Mouse (Mus musculus): ENCODE measurements at regions not wholly inside any gene's neighbourhood (a gene's known extent, or its start where the extent isn't known, plus 50 kb on each side); places are given as distances from the start of the nearest gene placed in this dataset.

DNA sequence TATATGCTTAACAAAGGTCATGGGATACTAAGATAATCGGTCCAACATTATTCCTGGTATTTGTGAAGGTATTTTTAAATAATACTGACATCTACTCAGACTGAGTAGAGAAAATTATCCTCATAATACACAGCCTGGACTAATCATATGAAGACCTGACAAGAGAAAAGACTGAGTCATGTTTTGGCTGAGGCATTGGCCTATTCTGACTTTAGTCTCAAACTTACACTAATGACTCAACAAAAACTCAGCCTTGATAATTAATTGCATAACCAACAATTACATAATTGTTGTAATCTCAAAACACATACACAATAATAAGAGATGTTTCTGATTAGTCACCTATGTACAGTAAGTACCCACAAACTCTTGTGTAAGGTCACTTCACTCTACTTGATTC lies 300.3 kb upstream of the Gm10306 start:
- H3K4me3 ChIP-seq (replicated peaks in 1 of 3; ENCODE audit: low read depth in 2 of 3, low read length in 2 of 3, poor library complexity in 1 of 3) = no peak overlapping the region
- dilution Hi-C loops (cut with MboI; ENCODE audit: extremely low pct_ligation_motif_present, extremely low pct_unique_long_range_greater_than_20kb, low sequenced_read_pairs) (no loop called here), in situ Hi-C loops (cut with MboI; ENCODE audit: low pct_ligation_motif_present, low pct_unique_long_range_greater_than_20kb, low sequenced_read_pairs) (no loop called here)
- H3K36me3 ChIP-seq (replicated peaks in 1 of 2; ENCODE audit: control insufficient read depth in 1 of 2, insufficient read depth in 1 of 2, low read length in 1 of 2) = peaks cover 0 to 2% of the 10 kb centered on the region in 2 experiments
- H3K27ac ChIP-seq (ENCODE audit: insufficient read depth, low read depth) = no peak overlapping the region
- H3K9me3 ChIP-seq (replicated peaks; ENCODE audit: low read length) = no peaks in the 10 kb centered on the region
- no peaks in the 10 kb centered on the region for H3K27me3 ChIP-seq (replicated peaks)
- DNase-seq (ENCODE audit: extremely low read depth) = no peak
- no peak overlapping the region for H3K9ac ChIP-seq (ENCODE audit: insufficient read depth, low read depth)
- H3K79me2 ChIP-seq (replicated peaks; ENCODE audit: control insufficient read depth, extremely low read depth, insufficient read depth, poor library complexity, severe bottlenecking) = no peaks in the 10 kb centered on the region
- H3K4me2 ChIP-seq (ENCODE audit: insufficient read depth, low read depth, poor library complexity, severe bottlenecking) = no peak overlapping the region
- no peaks in the 10 kb centered on the region for H3K4me1 ChIP-seq (ENCODE audit: control insufficient read depth in 1 of 2, insufficient read depth in 2 of 2)
- no peak for TF ChIP-seq TCF12 (IDR thresholded peaks at IDR 0.05; ENCODE audit: low read depth, low read length)
- TF ChIP-seq EP300 (IDR thresholded peaks at IDR 0.05; ENCODE audit: low read length) = no peak
- TF ChIP-seq JUND (conservative IDR thresholded peaks at IDR 0.05; ENCODE audit: low read depth, low read length) = no peak
- no peak for TF ChIP-seq USF2 (conservative IDR thresholded peaks at IDR 0.05; ENCODE audit: low read depth, low read length)
- no peak for TF ChIP-seq BHLHE40 (IDR thresholded peaks at IDR 0.05; ENCODE audit: low read depth, low read length)
- no peak for TF ChIP-seq TBP (conservative IDR thresholded peaks at IDR 0.05; ENCODE audit: low read depth, low read length)
- TF ChIP-seq UBTF (IDR thresholded peaks at IDR 0.05; ENCODE audit: low read depth, low read length) = no peak

DNA sequence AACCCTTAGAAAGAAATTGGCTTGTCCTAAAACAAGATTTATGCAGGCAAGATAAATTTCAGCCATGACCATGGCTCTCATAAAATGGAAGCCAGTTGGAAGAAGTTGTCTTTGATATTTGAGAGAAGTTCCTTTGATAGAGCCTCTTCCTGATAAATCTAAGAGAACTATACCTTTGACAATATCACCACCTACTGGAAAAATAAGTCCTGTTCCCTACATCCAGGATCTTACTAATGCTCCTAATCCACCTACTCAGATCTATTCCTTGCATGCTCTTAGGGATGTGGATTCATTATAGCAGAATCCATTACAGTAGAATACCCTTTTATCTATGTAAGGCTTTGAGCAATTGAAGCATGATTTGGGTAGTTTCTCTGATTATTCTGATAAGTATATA lies 295.2 kb upstream of the Gm10306 start:
- Histone ChIP-seq H3K36me3 (replicated peaks in 1 of 2; ENCODE audit: control insufficient read depth in 1 of 2, insufficient read depth in 1 of 2, low read length in 1 of 2) (no peaks in the 10 kb centered on the region), H3K4me2 (ENCODE audit: insufficient read depth, low read depth, poor library complexity, severe bottlenecking) (no peak overlapping the region), H3K9me3 (replicated peaks; ENCODE audit: low read length) (no peaks in the 10 kb centered on the region), H3K9ac (ENCODE audit: insufficient read depth, low read depth) (no peak overlapping the region), H3K27me3 (replicated peaks) (no peaks in the 10 kb centered on the region), H3K27ac (ENCODE audit: insufficient read depth, low read depth) (no peak overlapping the region), H3K79me2 (replicated peaks; ENCODE audit: control insufficient read depth, extremely low read depth, insufficient read depth, poor library complexity, severe bottlenecking) (no peaks in the 10 kb centered on the region), H3K4me1 (ENCODE audit: control insufficient read depth in 1 of 2, insufficient read depth in 2 of 2) (no peaks in the 10 kb centered on the region), H3K4me3 (replicated peaks in 1 of 3; ENCODE audit: low read depth in 2 of 3, low read length in 2 of 3, poor library complexity in 1 of 3) (no peak overlapping the region)
- TF ChIP-seq CTCF (conservative IDR thresholded peaks at IDR 0.05 in 1 of 2, IDR thresholded peaks at IDR 0.05 in 1 of 2; ENCODE audit: low read depth in 2 of 2, low read length in 2 of 2) (0 out of 4 replicates have a peak, but pooled peaks of 1 of the 2 experiments have one; percentile 2), POLR2AphosphoS2 (IDR thresholded peaks at IDR 0.05; ENCODE audit: low read depth, low read length) (no peak)
- dilution Hi-C loops (cut with MboI; ENCODE audit: extremely low pct_ligation_motif_present, extremely low pct_unique_long_range_greater_than_20kb, low sequenced_read_pairs) (no loop called here), in situ Hi-C loops (cut with MboI; ENCODE audit: low pct_ligation_motif_present, low pct_unique_long_range_greater_than_20kb, low sequenced_read_pairs) (no loop called here)
- DNase-seq (ENCODE audit: extremely low read depth) = no peak

DNA sequence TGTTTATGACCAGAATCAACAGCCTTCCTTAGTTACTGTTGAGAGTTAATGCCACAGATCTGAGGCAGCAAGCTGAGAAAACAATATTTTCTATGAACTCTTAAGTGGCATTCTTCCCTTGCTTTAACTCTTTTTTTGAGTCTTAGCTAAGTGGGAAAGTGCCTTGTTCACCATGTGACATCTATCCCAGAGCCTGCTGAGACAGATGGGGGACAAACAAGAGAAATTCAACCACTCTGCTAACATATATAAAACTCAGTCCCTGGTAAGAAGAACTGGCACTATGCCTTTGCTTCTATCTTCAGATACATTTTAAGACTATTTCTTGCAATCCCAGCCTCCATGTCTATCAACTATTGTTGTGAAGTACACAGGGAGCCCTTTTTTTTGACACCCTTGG lies 274.6 kb upstream of the Gm10306 start:
- Histone ChIP-seq H3K4me1 (ENCODE audit: control insufficient read depth in 1 of 2, insufficient read depth in 2 of 2) (no peaks in the 10 kb centered on the region), H3K4me3 (replicated peaks in 1 of 3; ENCODE audit: low read depth in 2 of 3, low read length in 2 of 3, poor library complexity in 1 of 3) (no peak overlapping the region), H3K27me3 (replicated peaks) (no peaks in the 10 kb centered on the region), H3K27ac (ENCODE audit: insufficient read depth, low read depth) (no peak overlapping the region), H3K36me3 (replicated peaks in 1 of 2; ENCODE audit: control insufficient read depth in 1 of 2, insufficient read depth in 1 of 2, low read length in 1 of 2) (no peaks in the 10 kb centered on the region), H3K4me2 (ENCODE audit: insufficient read depth, low read depth, poor library complexity, severe bottlenecking) (no peak overlapping the region), H3K9ac (ENCODE audit: insufficient read depth, low read depth) (no peak overlapping the region), H3K79me2 (replicated peaks; ENCODE audit: control insufficient read depth, extremely low read depth, insufficient read depth, poor library complexity, severe bottlenecking) (no peaks in the 10 kb centered on the region), H3K9me3 (replicated peaks; ENCODE audit: low read length) (no peaks in the 10 kb centered on the region)
- dilution Hi-C loops (cut with MboI; ENCODE audit: extremely low pct_ligation_motif_present, extremely low pct_unique_long_range_greater_than_20kb, low sequenced_read_pairs) (no loop called here), in situ Hi-C loops (cut with MboI; ENCODE audit: low pct_ligation_motif_present, low pct_unique_long_range_greater_than_20kb, low sequenced_read_pairs) (no loop called here)
- TF ChIP-seq USF1 (IDR thresholded peaks at IDR 0.05; ENCODE audit: low read depth, low read length) (no peak), E2F4 (IDR thresholded peaks at IDR 0.05; ENCODE audit: insufficient replicate concordance, low read depth, low read length) (no peak)
- no peak for DNase-seq (ENCODE audit: extremely low read depth)
